Mouse (Mus musculus) spleen, adult 2 months (tissue): ENCODE measurements around the gene Gpr39.

ENCODE experiments used
- CTCF ChIP-seq: fragments of 200-500 bp; IDR thresholded peaks from 2 replicates; pipeline ENCODE4 v1.5.1; 2011; ENCODE audit warnings: mild to moderate bottlenecking, inconsistent platforms; ENCODE audit not compliant: insufficient read depth, insufficient read length, insufficient replicate concordance; ENCODE audit errors: extremely low read depth
- POLR2A ChIP-seq: fragments of 200-500 bp; IDR thresholded peaks from 2 replicates; pipeline ENCODE4 v1.6.1; 2011; ENCODE audit warnings: low read depth, low read length, inconsistent platforms

DNA sequence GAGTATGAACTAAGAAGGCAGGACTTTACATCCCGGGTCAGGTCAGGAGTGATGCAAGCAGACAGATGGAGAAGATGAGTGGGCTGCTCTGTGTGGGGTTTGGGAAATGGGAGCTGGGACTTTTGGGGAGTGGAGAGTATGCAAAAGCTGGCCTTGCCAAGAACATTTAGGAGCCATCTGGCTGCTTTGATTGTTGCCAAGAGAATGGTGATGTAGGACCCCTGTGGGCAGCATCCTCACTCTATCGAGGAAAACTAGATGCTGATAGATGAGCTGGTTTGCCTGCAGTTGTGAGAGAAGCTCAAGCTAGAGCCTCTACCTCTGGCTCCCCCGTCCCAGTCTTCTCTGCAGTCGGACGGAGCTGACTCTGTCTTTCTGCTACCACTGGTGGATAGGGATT is 47.5 kb downstream of the Gpr39 start:
- TF ChIP-seq CTCF, result no peak
- TF ChIP-seq POLR2A, result no peak
